Mouse (Mus musculus): ENCODE measurements at regions not wholly inside any gene's neighbourhood (a gene's known extent, or its start where the extent isn't known, plus 50 kb on each side); places are given as distances from the start of the nearest gene placed in this dataset.

- H3K4me1 ChIP-seq (replicated peaks; ENCODE audit: control insufficient read depth in 2 of 2, insufficient read depth in 2 of 2, low read length in 1 of 2) = no peaks in the 10 kb centered on the region
- ATAC-seq (ENCODE audit: insufficient read depth) (no peak), DNase-seq (ENCODE audit: low read depth in 3 of 3, low spot score in 3 of 3) (no peak)
- 62% methylated on average over 4 of the region's 4 CpGs for WGBS (ENCODE audit: insufficient replicate concordance)
- no peak overlapping the region for H3K4me2 ChIP-seq (ENCODE audit: low read depth)
- no peak overlapping the region for H3K27ac ChIP-seq
- no peak overlapping the region for H3K4me3 ChIP-seq (ENCODE audit: insufficient read depth in 1 of 2, low read depth in 2 of 2, low read length in 2 of 2)
- no peaks in the 10 kb centered on the region for H3K36me3 ChIP-seq (replicated peaks; ENCODE audit: control insufficient read depth, insufficient read depth, low read depth)
- no peak overlapping the region for H3K9ac ChIP-seq (replicated peaks)
- no peaks in the 10 kb centered on the region; the same call in 1 of the 2 replicates for H3K9me3 ChIP-seq (ENCODE audit: control insufficient read depth, low read length)
- TF ChIP-seq EP300 (IDR thresholded peaks at IDR 0.05; ENCODE audit: low read depth) (no peak), CTCF (IDR thresholded peaks at IDR 0.05; ENCODE audit: low read depth) (no peak)
- no peaks in the 10 kb centered on the region for H3K27me3 ChIP-seq (ENCODE audit: control insufficient read depth, insufficient read depth, low read length)
Measured at GRCm38 (mm10) chr2:169389611-169390010, 197.9 kb downstream of the Gm11011 start.

- Histone ChIP-seq H3K9ac (replicated peaks) (no peak overlapping the region), H3K27me3 (ENCODE audit: control insufficient read depth, insufficient read depth, low read length) (no peaks in the 10 kb centered on the region), H3K27ac (no peak overlapping the region), H3K4me2 (ENCODE audit: low read depth) (no peak overlapping the region), H3K36me3 (replicated peaks; ENCODE audit: control insufficient read depth, insufficient read depth, low read depth) (no peaks in the 10 kb centered on the region), H3K4me1 (replicated peaks; ENCODE audit: control insufficient read depth in 2 of 2, insufficient read depth in 2 of 2, low read length in 1 of 2) (no peaks in the 10 kb centered on the region), H3K4me3 (ENCODE audit: insufficient read depth in 1 of 2, low read depth in 2 of 2, low read length in 2 of 2) (no peak overlapping the region), H3K9me3 (ENCODE audit: control insufficient read depth, low read length) (no peaks in the 10 kb centered on the region; the same call in 1 of the 2 replicates)
- 75% methylated on average over 8 of the region's 8 CpGs for WGBS (ENCODE audit: insufficient replicate concordance)
- TF ChIP-seq CTCF (IDR thresholded peaks at IDR 0.05; ENCODE audit: low read depth) (no peak), EP300 (IDR thresholded peaks at IDR 0.05; ENCODE audit: low read depth) (no peak)
- ATAC-seq (ENCODE audit: insufficient read depth) (no peak), DNase-seq (ENCODE audit: low read depth in 3 of 3, low spot score in 3 of 3) (no peak)
Measured at GRCm38 (mm10) chr2:169388569-169388968, 199.0 kb downstream of the Gm11011 start.

GRCm38 (mm10) chr2:169387765-169388518 is 199.6 kb downstream of the Gm11011 start:
- Histone ChIP-seq H3K9me3 (ENCODE audit: control insufficient read depth, low read length) (no peaks in the 10 kb centered on the region; the same call in 1 of the 2 replicates), H3K4me2 (ENCODE audit: low read depth) (no peak overlapping the region), H3K27me3 (ENCODE audit: control insufficient read depth, insufficient read depth, low read length) (no peaks in the 10 kb centered on the region), H3K27ac (no peak overlapping the region), H3K4me1 (replicated peaks; ENCODE audit: control insufficient read depth in 2 of 2, insufficient read depth in 2 of 2, low read length in 1 of 2) (no peaks in the 10 kb centered on the region), H3K36me3 (replicated peaks; ENCODE audit: control insufficient read depth, insufficient read depth, low read depth) (no peaks in the 10 kb centered on the region), H3K4me3 (ENCODE audit: insufficient read depth in 1 of 2, low read depth in 2 of 2, low read length in 2 of 2) (no peak overlapping the region), H3K9ac (replicated peaks) (no peak overlapping the region)
- no peak for TF ChIP-seq EP300 (IDR thresholded peaks at IDR 0.05; ENCODE audit: low read depth)
- no peak for TF ChIP-seq CTCF (IDR thresholded peaks at IDR 0.05; ENCODE audit: low read depth)
- ATAC-seq (ENCODE audit: insufficient read depth) (no peak), DNase-seq (ENCODE audit: low read depth in 3 of 3, low spot score in 3 of 3) (no peak)
- WGBS (ENCODE audit: insufficient replicate concordance) = 66% methylated on average over 23 of the region's 23 CpGs

- H3K27ac ChIP-seq = no peak overlapping the region
- H3K36me3 ChIP-seq (replicated peaks; ENCODE audit: control insufficient read depth, insufficient read depth, low read depth) = no peaks in the 10 kb centered on the region
- no peak overlapping the region for H3K4me3 ChIP-seq (ENCODE audit: insufficient read depth in 1 of 2, low read depth in 2 of 2, low read length in 2 of 2)
- 0 out of 2 replicates have a peak, but pooled peaks have one; percentile 19 for TF ChIP-seq CTCF (IDR thresholded peaks at IDR 0.05; ENCODE audit: low read depth)
- TF ChIP-seq EP300 (IDR thresholded peaks at IDR 0.05; ENCODE audit: low read depth) = no peak
- DNase-seq (ENCODE audit: low read depth in 3 of 3, low spot score in 3 of 3) (no peak), ATAC-seq (ENCODE audit: insufficient read depth) (no peak)
- no peaks in the 10 kb centered on the region for H3K4me1 ChIP-seq (replicated peaks; ENCODE audit: control insufficient read depth in 2 of 2, insufficient read depth in 2 of 2, low read length in 1 of 2)
- no peaks in the 10 kb centered on the region; the same call in 1 of the 2 replicates for H3K9me3 ChIP-seq (ENCODE audit: control insufficient read depth, low read length)
- H3K4me2 ChIP-seq (ENCODE audit: low read depth) = no peak overlapping the region
- no peak overlapping the region for H3K9ac ChIP-seq (replicated peaks)
- WGBS (ENCODE audit: insufficient replicate concordance) = 60% methylated on average over 3 of the region's 3 CpGs
- no peaks in the 10 kb centered on the region for H3K27me3 ChIP-seq (ENCODE audit: control insufficient read depth, insufficient read depth, low read length)
Measured at GRCm38 (mm10) chr2:169383701-169384100, 203.8 kb downstream of the Gm11011 start.

GRCm38 (mm10) chr2:169373069-169373468 is 214.5 kb downstream of the Gm11011 start:
- Histone ChIP-seq H3K9ac (replicated peaks) (no peak overlapping the region), H3K4me1 (replicated peaks; ENCODE audit: control insufficient read depth in 2 of 2, insufficient read depth in 2 of 2, low read length in 1 of 2) (no peaks in the 10 kb centered on the region), H3K9me3 (ENCODE audit: control insufficient read depth, low read length) (peaks cover 2% of the 10 kb centered on the region; the same call in 1 of the 2 replicates), H3K4me2 (ENCODE audit: low read depth) (no peak overlapping the region), H3K27ac (no peak overlapping the region), H3K27me3 (ENCODE audit: control insufficient read depth, insufficient read depth, low read length) (no peaks in the 10 kb centered on the region), H3K36me3 (replicated peaks; ENCODE audit: control insufficient read depth, insufficient read depth, low read depth) (no peaks in the 10 kb centered on the region), H3K4me3 (ENCODE audit: insufficient read depth in 1 of 2, low read depth in 2 of 2, low read length in 2 of 2) (no peak overlapping the region)
- 45% methylated on average over 7 of the region's 7 CpGs for WGBS (ENCODE audit: insufficient replicate concordance)
- DNase-seq (ENCODE audit: low read depth in 3 of 3, low spot score in 3 of 3) = no peak
- TF ChIP-seq CTCF (IDR thresholded peaks at IDR 0.05; ENCODE audit: low read depth) (no peak), EP300 (IDR thresholded peaks at IDR 0.05; ENCODE audit: low read depth) (no peak)
- ATAC-seq (ENCODE audit: insufficient read depth) = no peak
